Mouse (Mus musculus): Measurements from ENCODE around the gene Wdr62.

- no peak for TF ChIP-seq CTCF (IDR thresholded peaks at IDR 0.05; ENCODE audit: low read depth, low read length)
- TF ChIP-seq TAL1 (conservative IDR thresholded peaks at IDR 0.05; ENCODE audit: low read depth, low read length): no peak
- no peak for TF ChIP-seq GATA2 (IDR thresholded peaks at IDR 0.05; ENCODE audit: borderline replicate concordance, low read depth, low read length)
Observed at GRCm38 (mm10) chr7:30286701-30287410, 6.6 kb upstream of the Wdr62 start.
